Mouse (Mus musculus): ENCODE measurements around the gene Mapk1ip1.

The Mapk1ip1 gene

GRCm38 (mm10) chr7:138840594-138841021 is 5.5 kb downstream of the Mapk1ip1 start:
- DNase-seq (ENCODE audit: low spot score in 2 of 2), result peak; percentile 65 to 76

GRCm38 (mm10) chr7:138835028-138835427 is 11.0 kb downstream of the Mapk1ip1 start:
- DNase-seq (ENCODE audit: low spot score in 2 of 2), result no peak

GRCm38 (mm10) chr7:138827812-138828211 is 18.3 kb downstream of the Mapk1ip1 start:
- DNase-seq (ENCODE audit: low spot score in 2 of 2), result peak in 1 of 2 experiments; percentile 67

GRCm38 (mm10) chr7:138824995-138825756 is 20.9 kb downstream of the Mapk1ip1 start:
- no peak for DNase-seq (ENCODE audit: low spot score in 2 of 2)

- no peak for DNase-seq (ENCODE audit: low spot score in 2 of 2)
Measured at GRCm38 (mm10) chr7:138824423-138824822, 21.6 kb downstream of the Mapk1ip1 start.

GRCm38 (mm10) chr7:138818314-138818713 is 27.8 kb downstream of the Mapk1ip1 start:
- DNase-seq (ENCODE audit: low spot score in 2 of 2), result no peak

- no peak for DNase-seq (ENCODE audit: low spot score in 2 of 2)
Measured at GRCm38 (mm10) chr7:138813213-138813875, 32.7 kb downstream of the Mapk1ip1 start.

GRCm38 (mm10) chr7:138807146-138807545 is 38.9 kb downstream of the Mapk1ip1 start:
- DNase-seq (ENCODE audit: low spot score in 2 of 2), result no peak

- no peak for DNase-seq (ENCODE audit: low spot score in 2 of 2)
Measured at GRCm38 (mm10) chr7:138803386-138803785, 42.7 kb downstream of the Mapk1ip1 start.

GRCm38 (mm10) chr7:138788109-138788508 is 58.0 kb downstream of the Mapk1ip1 start:
- DNase-seq (ENCODE audit: low spot score in 2 of 2), result no peak

All from frontal cortex, postnatal 10 days (tissue).